Mouse (Mus musculus) heart, postnatal 0 days (tissue): ENCODE results near the gene Cma2. TPM values are rescaled to one million over a fixed set of nuclear protein-coding genes. Genes with fewer than 3 reads are reported as not detected.
"Not testable (repeated sequence)": the region's sequence is repeated elsewhere in the genome, so short reads cannot be mapped to it uniquely, and the experiment has no call there.

ENCODE experiments used
- ATAC-seq: fragments of 200-750 bp; cut with Nextera tagmentation; 2 replicates; pipeline ENCODE4 v1.8.0; 2017; ENCODE audit warnings: low read depth, moderate number of reproducible peaks, moderate library complexity; ENCODE audit not compliant: insufficient read depth
- DNase-seq: peaks from one replicate; pipeline ENCODE4 v3.0.0-alpha.2; 2016; ENCODE audit warnings: low spot score
- H3K27ac ChIP-seq: fragments of 300-500 bp; sonication (generic); 2 replicates; pipeline ENCODE4 v1.5.1; 2014; ENCODE audit warnings: low read depth, mild to moderate bottlenecking
- H3K27me3 ChIP-seq: fragments of 300-500 bp; sonication (generic); 2 replicates; pipeline ENCODE4 v1.6.1; 2014; ENCODE audit warnings: low read length, mixed read lengths; ENCODE audit not compliant: control insufficient read depth, insufficient read depth
- H3K36me3 ChIP-seq: fragments of 300-500 bp; sonication (generic); replicated peaks from 2 replicates; pipeline ENCODE4 v1.6.1; 2014; ENCODE audit warnings: low read length, mixed read lengths; ENCODE audit not compliant: control insufficient read depth, insufficient read depth
- H3K4me1 ChIP-seq: fragments of 300-500 bp; sonication (generic); 2 replicates; pipeline ENCODE4 v1.6.1; 2014; ENCODE audit warnings: antibody characterized with exemption; ENCODE audit not compliant: control insufficient read depth, insufficient read depth
- H3K4me2 ChIP-seq: fragments of 300-500 bp; sonication (generic); 2 replicates; pipeline ENCODE4 v1.6.1; 2014; ENCODE audit warnings: low read depth, mild to moderate bottlenecking, low read length, moderate library complexity
- H3K4me3 ChIP-seq: fragments of 300-500 bp; sonication (generic); 2 replicates; pipeline ENCODE4 v1.5.1; 2014; ENCODE audit warnings: low read depth, low read length
- H3K9ac ChIP-seq: fragments of 300-500 bp; sonication (generic); replicated peaks from 2 replicates; pipeline ENCODE4 v1.6.1; 2014; ENCODE audit warnings: low read depth, low read length, mixed read lengths
- H3K9me3 ChIP-seq: fragments of 300-500 bp; sonication (generic); replicated peaks from 2 replicates; pipeline ENCODE4 v1.6.1; 2016; ENCODE audit warnings: low read length; ENCODE audit not compliant: control insufficient read depth
- CTCF ChIP-seq: IDR thresholded peaks from 2 replicates; pipeline ENCODE4 v1.5.1; 2016; ENCODE audit warnings: antibody characterized with exemption, control low read depth, low read depth
- EP300 ChIP-seq: IDR thresholded peaks from 2 replicates; pipeline ENCODE4 v1.6.1; 2016; ENCODE audit warnings: antibody characterized with exemption, low read depth
- WGBS: fragments of 180-500 bp; shearing (Covaris S2); extraction: QIAGEN DNeasy Blood & Tissue Kit; methylation state at CpG from one replicate; pipeline ENCODE4 v1.1.7; 2014; 5-methylcytosine and 5-hydroxymethylcytosine counted together
- polyA plus RNA-seq: library from polyadenylated mRNA; unstranded; fragments of >200 nt; fragmentation: Nextera tagmentation; extraction: Ambion mirVana; gene quantifications from 2 replicates; pipeline ENCODE4 v1.2.1, GENCODE M21; 2015
- total RNA-seq: library from RNA; depleted of rRNA; stranded (reverse); fragments of >200 nt; gene quantifications from 2 replicates; pipeline ENCODE4 v1.2.3, GENCODE M21; 2014; ENCODE audit warnings: low replicate concordance

The Cma2 gene
- total and polyA plus RNA-seq, 2 experiments from 2014 or later: not detected

DNA sequence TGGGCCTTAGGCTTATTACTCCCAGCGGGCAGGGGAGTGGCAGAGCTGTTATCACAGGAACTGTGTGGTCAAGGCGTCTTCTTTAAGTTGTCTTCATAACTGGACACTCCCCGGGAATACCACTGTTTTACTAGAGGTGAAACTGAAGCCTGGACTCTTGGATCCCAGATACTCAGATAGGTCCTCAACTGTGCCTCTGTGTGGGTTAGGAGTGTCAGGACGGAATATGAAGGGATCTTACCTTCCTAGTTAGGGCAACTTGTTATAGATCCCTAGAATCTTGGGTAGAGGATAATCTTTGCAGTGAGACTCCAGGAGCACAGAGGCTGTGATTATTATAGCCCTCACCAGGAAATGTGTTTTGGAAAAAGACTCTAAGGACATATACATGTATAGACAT, 6.2 kb upstream of the Cma2 start, which contains the start of gene Cma1:
TSS of gene Cma1 (minus strand) at position 101 of the 400 bp plus-strand sequence.
- TF ChIP-seq CTCF: no peak
- TF ChIP-seq EP300: no peak
- DNase-seq (no peak), ATAC-seq (no peak)
- WGBS: 70% methylated on average over 4 of the region's 4 CpGs
- no peak within 1 kb of the TSS for H3K27ac ChIP-seq
- no peak within 1 kb of the TSS for H3K9ac ChIP-seq
- no peaks in the 10 kb centered on the region for H3K36me3 ChIP-seq
- no peak within 1 kb of the TSS for H3K4me2 ChIP-seq
- no peaks in the 10 kb centered on the region for H3K27me3 ChIP-seq
- peaks cover 9% of the 10 kb centered on the region for H3K4me1 ChIP-seq
- no peaks in the 10 kb centered on the region for H3K9me3 ChIP-seq
- H3K4me3 ChIP-seq: no peak within 1 kb of the TSS

DNA sequence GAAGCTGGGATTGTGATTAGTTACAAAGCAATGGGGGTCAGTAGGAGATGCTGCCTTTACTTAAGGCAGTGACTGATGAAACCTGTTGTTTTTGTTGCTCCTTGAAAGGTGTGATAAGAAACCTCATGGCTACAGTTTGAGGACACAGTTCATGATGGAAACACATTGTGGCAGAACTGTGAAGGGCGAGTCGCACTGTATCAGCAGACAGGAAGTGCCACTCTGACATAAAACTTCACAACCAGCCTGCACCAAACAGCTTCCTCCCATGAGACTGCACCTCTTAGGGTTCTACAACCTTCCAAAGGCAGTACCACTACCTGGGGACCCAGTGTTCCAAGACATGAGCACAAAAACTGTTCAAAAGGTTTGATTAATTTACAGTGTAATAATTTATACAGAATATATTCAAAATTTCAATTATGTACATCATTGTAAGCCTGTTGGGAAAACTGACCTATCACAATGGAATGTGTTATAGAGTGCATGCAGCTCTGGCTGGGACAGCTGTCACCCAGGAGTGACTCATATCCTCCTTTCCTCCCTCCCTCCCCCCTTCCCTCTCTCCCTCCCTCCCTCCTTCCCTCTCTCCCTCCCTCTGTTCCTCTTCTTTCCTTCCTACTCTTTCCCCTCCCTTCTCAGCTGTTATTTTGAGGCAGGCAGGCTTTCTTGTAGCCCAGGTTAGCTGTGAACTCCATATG, 4.4 kb upstream of the Cma2 start:
- H3K9me3 ChIP-seq: no peaks in the 10 kb centered on the region
- no peak for TF ChIP-seq EP300
- TF ChIP-seq CTCF: no peak
- H3K4me1 ChIP-seq: peaks cover 9% of the 10 kb centered on the region
- H3K9ac ChIP-seq: no peak overlapping the region
- 10% methylated on average over 2 of the region's 2 CpGs for WGBS
- peak; percentile 61 for DNase-seq
- H3K36me3 ChIP-seq: no peaks in the 10 kb centered on the region
- H3K27ac ChIP-seq: peak overlapping the region; percentile 43; the same call in 1 of the 2 replicates
- H3K4me2 ChIP-seq: no peak overlapping the region
- H3K4me3 ChIP-seq: no peak overlapping the region
- peak; percentile 79 for ATAC-seq
- no peaks in the 10 kb centered on the region for H3K27me3 ChIP-seq

DNA sequence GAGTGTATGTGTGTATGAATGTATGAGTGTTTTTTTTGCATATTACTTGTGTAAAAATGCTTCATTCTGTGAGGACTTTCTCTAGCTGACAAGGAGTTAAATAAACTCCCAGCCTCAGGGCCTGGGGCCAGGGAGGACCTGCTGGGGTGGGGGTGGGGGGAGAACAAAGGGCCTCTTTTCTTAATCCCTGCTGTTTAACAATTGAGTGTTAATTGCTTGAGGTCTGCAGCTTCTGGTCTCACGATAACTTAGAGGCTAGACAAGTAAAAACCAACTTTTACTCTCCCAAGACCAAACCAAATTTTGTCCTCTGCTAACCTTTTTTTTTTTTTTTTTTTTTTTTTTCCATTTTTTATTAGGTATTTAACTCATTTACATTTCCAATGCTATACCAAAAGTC, 12.5 kb downstream of the Cma2 start:
- Histone ChIP-seq H3K36me3 (no peaks in the 10 kb centered on the region), H3K4me1 (no peaks in the 10 kb centered on the region), H3K4me3 (no peak overlapping the region), H3K9me3 (no peaks in the 10 kb centered on the region), H3K27me3 (no peaks in the 10 kb centered on the region), H3K27ac (no peak overlapping the region), H3K9ac (no peak overlapping the region), H3K4me2 (no peak overlapping the region)
- WGBS: 25% methylated on average over 1 of the region's 1 CpGs
- no peak for DNase-seq
- TF ChIP-seq CTCF (no peak), EP300 (no peak)
- ATAC-seq: no peak

DNA sequence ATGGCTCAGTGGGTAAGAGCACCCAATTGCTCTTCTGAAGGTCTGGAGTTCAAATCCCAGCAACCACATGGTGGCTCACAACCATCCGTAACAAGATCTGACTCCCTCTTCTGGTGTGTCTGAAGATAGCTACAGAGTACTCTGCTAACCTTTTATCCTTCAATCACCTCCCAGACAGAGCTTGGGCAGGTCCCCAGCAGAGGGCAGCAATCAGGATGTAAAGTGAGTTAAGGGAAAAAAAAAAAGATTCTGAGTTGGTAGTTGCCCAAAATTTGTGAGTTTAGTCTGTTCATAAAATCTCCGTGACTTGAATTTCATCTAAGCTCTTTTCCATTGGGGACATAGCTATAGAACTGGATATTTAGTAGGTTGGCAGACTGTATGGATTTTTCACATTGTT, 13.1 kb downstream of the Cma2 start:
- 0 out of 2 replicates have a peak, but pooled peaks have one; percentile 5 for TF ChIP-seq CTCF
- H3K4me3 ChIP-seq, H3K36me3 ChIP-seq, H3K27me3 ChIP-seq, H3K9me3 ChIP-seq, H3K9ac ChIP-seq, H3K27ac ChIP-seq, H3K4me1 ChIP-seq, H3K4me2 ChIP-seq, ATAC-seq, DNase-seq: not testable (repeated sequence)
- 66% methylated on average over 2 of the region's 2 CpGs for WGBS

DNA sequence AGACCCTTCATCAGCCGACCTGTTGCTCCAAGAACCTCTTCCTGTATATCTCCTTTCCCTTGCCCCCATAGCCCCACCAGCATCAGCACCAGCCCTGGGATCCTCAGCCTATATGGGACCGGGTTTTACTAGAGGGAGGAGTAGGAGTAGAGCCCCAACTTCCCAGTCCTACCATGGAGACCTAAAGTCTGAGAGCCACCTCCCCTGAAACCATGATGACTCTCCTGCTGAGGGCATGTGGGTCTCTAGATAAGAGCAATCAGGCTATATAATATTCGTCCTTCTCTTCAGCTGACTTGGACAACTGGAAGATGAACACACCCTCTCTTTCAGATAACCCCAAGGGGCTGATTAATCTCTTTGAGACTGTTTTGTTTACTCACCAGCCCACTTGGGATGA, 36.7 kb downstream of the Cma2 start:
- not testable (repeated sequence) for H3K27ac ChIP-seq, H3K27me3 ChIP-seq, ATAC-seq, H3K36me3 ChIP-seq, H3K4me2 ChIP-seq, H3K9ac ChIP-seq, H3K4me3 ChIP-seq, DNase-seq, H3K9me3 ChIP-seq, H3K4me1 ChIP-seq
- WGBS: 38% methylated on average over 1 of the region's 3 CpGs

DNA sequence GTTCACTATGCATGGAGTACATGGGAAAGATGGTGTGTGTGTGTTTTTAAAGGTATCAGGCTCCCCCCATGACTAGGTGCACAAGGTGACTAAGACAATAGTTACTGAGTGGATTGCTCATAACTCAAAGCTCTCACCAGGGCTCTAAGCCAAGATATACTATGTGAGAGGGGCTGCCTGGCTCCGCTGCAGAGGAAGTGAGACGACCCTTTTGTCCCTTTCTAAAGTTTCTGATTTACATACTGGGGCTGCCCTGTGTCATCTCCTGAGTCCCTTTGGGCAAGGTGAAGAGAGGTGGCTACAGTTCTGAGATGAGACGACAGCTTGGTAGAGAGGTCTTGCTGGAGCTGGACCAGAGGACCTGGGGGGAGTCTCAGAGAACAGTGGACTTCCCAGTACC, 62.4 kb downstream of the Cma2 start:
- Histone ChIP-seq H3K9me3 (no peaks in the 10 kb centered on the region), H3K9ac (no peak overlapping the region), H3K27me3 (no peaks in the 10 kb centered on the region), H3K4me2 (no peak overlapping the region), H3K4me3 (no peak overlapping the region), H3K4me1 (no peaks in the 10 kb centered on the region), H3K27ac (no peak overlapping the region), H3K36me3 (no peaks in the 10 kb centered on the region)
- ATAC-seq (no peak), DNase-seq (no peak)
- 55% methylated on average over 3 of the region's 3 CpGs for WGBS
- TF ChIP-seq EP300 (no peak), CTCF (no peak)
